Mouse (Mus musculus) forebrain, embryonic 11.5 days (tissue): ENCODE data around the gene Tdrd3. TPM values are rescaled to one million over a fixed set of nuclear protein-coding genes. Genes with fewer than 3 reads are reported as not detected.

ENCODE experiments used
- ATAC-seq: fragments of 200-750 bp; cut with Nextera tagmentation; replicated peaks from 2 replicates; pipeline ENCODE4 v1.8.0; 2017; ENCODE audit warnings: moderate TSS enrichment; ENCODE audit not compliant: low FRiP score
- DNase-seq: peaks from one replicate; pipeline ENCODE4 v3.0.0-alpha.2; 2017; ENCODE audit warnings: low spot score
- H3K27ac ChIP-seq: fragments of 300-500 bp; sonication (generic); 2 replicates; pipeline ENCODE4 v1.5.1; 2014; ENCODE audit warnings: low read depth, low read length
- H3K27me3 ChIP-seq: fragments of 300-500 bp; sonication (generic); 2 replicates; pipeline ENCODE4 v1.6.1; 2014; ENCODE audit warnings: mild to moderate bottlenecking, low read length, mixed read lengths; ENCODE audit not compliant: control insufficient read depth, insufficient read depth
- H3K36me3 ChIP-seq: fragments of 300-500 bp; sonication (generic); 2 replicates; pipeline ENCODE4 v1.6.1; 2014; ENCODE audit warnings: mild to moderate bottlenecking, low read length, moderate library complexity, mixed read lengths; ENCODE audit not compliant: control insufficient read depth, insufficient read depth
- H3K4me1 ChIP-seq: fragments of 300-500 bp; sonication (generic); replicated peaks from 2 replicates; pipeline ENCODE4 v1.6.1; 2014; ENCODE audit warnings: low read length, mixed read lengths; ENCODE audit not compliant: control insufficient read depth, insufficient read depth
- H3K4me2 ChIP-seq: fragments of 300-500 bp; sonication (generic); 2 replicates; pipeline ENCODE4 v1.6.1; 2014; ENCODE audit warnings: low read depth, mild to moderate bottlenecking, low read length, moderate library complexity, mixed read lengths; ENCODE audit not compliant: severe bottlenecking
- H3K4me3 ChIP-seq: fragments of 300-500 bp; sonication (generic); 2 replicates; pipeline ENCODE4 v1.5.1; 2014; ENCODE audit warnings: low read depth, low read length
- H3K9ac ChIP-seq: fragments of 300-500 bp; sonication (generic); 2 replicates; pipeline ENCODE4 v1.6.1; 2014; ENCODE audit warnings: low read length
- H3K9me3 ChIP-seq: fragments of 300-500 bp; sonication (generic); 2 replicates; pipeline ENCODE4 v1.6.1; 2016; ENCODE audit warnings: low read length, mixed read lengths; ENCODE audit not compliant: control insufficient read depth
- WGBS: fragments of 180-500 bp; shearing (Covaris S2); extraction: QIAGEN DNeasy Blood & Tissue Kit; methylation state at CpG from one replicate; pipeline ENCODE4 v1.1.7; 2014; 5-methylcytosine and 5-hydroxymethylcytosine counted together
- polyA plus RNA-seq: library from polyadenylated mRNA; unstranded; fragments of >200 nt; fragmentation: Nextera tagmentation; extraction: Ambion mirVana; gene quantifications from 2 replicates; pipeline ENCODE4 v1.2.1, GENCODE M21; 2014

Gene Tdrd3
- polyA plus RNA-seq: 39.7 and 41.2 TPM in 2 replicates

- Histone ChIP-seq H3K4me3 (peak within 1 kb of the TSS; percentile 75), H3K4me2 (peak within 1 kb of the TSS; percentile 89), H3K36me3 (no peaks in the 10 kb centered on the region), H3K27me3 (no peaks in the 10 kb centered on the region), H3K27ac (peak within 1 kb of the TSS; percentile 99), H3K9ac (peak within 1 kb of the TSS; percentile 95), H3K4me1 (0 out of 2 replicates have a peak, but pooled peaks cover 3% of the 10 kb centered on the region), H3K9me3 (no peaks in the 10 kb centered on the region)
- under 1% methylated on average over 85 of the region's 85 CpGs for WGBS
- ATAC-seq (peak; percentile 95), DNase-seq (peak; percentile 95)
Observed at GRCm38 (mm10) chr14:87415808-87416721, at the start of gene Tdrd3. Gene Tdrd3, plus strand, starts transcription at chr14:87416639.

GRCm38 (mm10) chr14:87367169-87367568 lies 49.3 kb upstream of the Tdrd3 start:
- no peak overlapping the region for H3K4me3 ChIP-seq
- no peaks in the 10 kb centered on the region for H3K9me3 ChIP-seq
- DNase-seq: no peak
- H3K27ac ChIP-seq: no peak overlapping the region
- no peak for ATAC-seq
- WGBS: 72% methylated on average over 3 of the region's 3 CpGs
- H3K4me1 ChIP-seq: no peaks in the 10 kb centered on the region
- H3K36me3 ChIP-seq: no peaks in the 10 kb centered on the region
- no peaks in the 10 kb centered on the region for H3K27me3 ChIP-seq
- H3K9ac ChIP-seq: no peak overlapping the region
- H3K4me2 ChIP-seq: no peak overlapping the region

- H3K36me3 ChIP-seq: no peaks in the 10 kb centered on the region
- ATAC-seq: no peak
- H3K9ac ChIP-seq: no peak overlapping the region
- H3K4me3 ChIP-seq: no peak overlapping the region
- no peak overlapping the region for H3K4me2 ChIP-seq
- 78% methylated on average over 2 of the region's 2 CpGs for WGBS
- H3K27ac ChIP-seq: no peak overlapping the region
- no peaks in the 10 kb centered on the region for H3K27me3 ChIP-seq
- no peak for DNase-seq
- H3K9me3 ChIP-seq: no peaks in the 10 kb centered on the region
- no peaks in the 10 kb centered on the region for H3K4me1 ChIP-seq
Observed at GRCm38 (mm10) chr14:87383041-87383440, 33.4 kb upstream of the Tdrd3 start.

- ATAC-seq (no peak), DNase-seq (no peak)
- Histone ChIP-seq H3K9ac (no peak overlapping the region), H3K27me3 (no peaks in the 10 kb centered on the region), H3K4me3 (no peak overlapping the region), H3K9me3 (no peaks in the 10 kb centered on the region), H3K36me3 (no peaks in the 10 kb centered on the region), H3K27ac (no peak overlapping the region), H3K4me1 (no peaks in the 10 kb centered on the region), H3K4me2 (no peak overlapping the region)
- 80% methylated on average over 7 of the region's 7 CpGs for WGBS
Observed at GRCm38 (mm10) chr14:87384288-87385268, 31.9 kb upstream of the Tdrd3 start.

GRCm38 (mm10) chr14:87393096-87393495 lies 23.3 kb upstream of the Tdrd3 start:
- no peak overlapping the region for H3K9ac ChIP-seq
- H3K36me3 ChIP-seq: no peaks in the 10 kb centered on the region
- no peak overlapping the region for H3K27ac ChIP-seq
- ATAC-seq (no peak), DNase-seq (no peak)
- 89% methylated on average over 3 of the region's 3 CpGs for WGBS
- H3K4me2 ChIP-seq: no peak overlapping the region
- H3K4me3 ChIP-seq: no peak overlapping the region
- H3K9me3 ChIP-seq: no peaks in the 10 kb centered on the region
- H3K27me3 ChIP-seq: no peaks in the 10 kb centered on the region
- no peaks in the 10 kb centered on the region for H3K4me1 ChIP-seq

GRCm38 (mm10) chr14:87396643-87397042 lies 19.8 kb upstream of the Tdrd3 start:
- Histone ChIP-seq H3K4me3 (no peak overlapping the region), H3K9me3 (no peaks in the 10 kb centered on the region), H3K4me1 (no peaks in the 10 kb centered on the region), H3K27me3 (no peaks in the 10 kb centered on the region), H3K27ac (no peak overlapping the region), H3K9ac (no peak overlapping the region), H3K4me2 (no peak overlapping the region), H3K36me3 (no peaks in the 10 kb centered on the region)
- WGBS: 53% methylated on average over 5 of the region's 5 CpGs
- DNase-seq (no peak), ATAC-seq (no peak)

- peak overlapping the region; percentile 39; the same call in 1 of the 2 replicates for H3K9ac ChIP-seq
- ATAC-seq (no peak), DNase-seq (no peak)
- peak overlapping the region; percentile 89 for H3K4me2 ChIP-seq
- H3K9me3 ChIP-seq: no peaks in the 10 kb centered on the region
- H3K27me3 ChIP-seq: no peaks in the 10 kb centered on the region
- 3% methylated on average over 11 of the region's 11 CpGs for WGBS
- H3K4me3 ChIP-seq: peak overlapping the region; percentile 75
- H3K4me1 ChIP-seq: 0 out of 2 replicates have a peak, but pooled peaks cover 3% of the 10 kb centered on the region
- no peak overlapping the region for H3K27ac ChIP-seq
- no peaks in the 10 kb centered on the region for H3K36me3 ChIP-seq
Observed at GRCm38 (mm10) chr14:87415486-87415807, 992 bp upstream of the Tdrd3 start.
